Comparison of ENCODE assay signal across 12 mouse cellular contexts in the genomic region with DNA sequence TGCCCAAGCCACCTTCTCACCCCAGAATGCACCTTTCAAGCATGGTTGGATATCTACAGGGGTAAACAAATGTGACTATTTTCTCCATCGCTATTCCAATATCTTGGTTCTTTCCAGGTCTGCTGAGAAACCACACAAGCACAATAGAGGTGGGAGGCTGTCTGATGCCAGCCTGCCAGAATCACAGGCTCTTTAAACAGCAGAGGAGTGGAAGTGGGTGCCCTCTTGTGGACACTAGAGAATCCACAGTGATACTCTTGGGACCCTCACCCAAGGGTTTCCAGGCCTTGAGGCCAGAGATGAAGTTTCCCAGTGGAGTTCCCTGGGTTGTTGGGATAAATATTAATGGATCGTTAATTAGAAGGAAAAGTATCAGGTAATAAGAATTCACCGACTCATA.
DNase-seq lines count a peak whose midpoint lies in the region; ATAC-seq and TF ChIP-seq lines count a peak whose summit lies in the region.
"Had no signal": no experiment of that assay in that cellular context is flagged by ENCODE, and none has a peak within 500 bp of the region (broad histone marks: within the 10 kb centered on the region; RNA-seq: fewer than 3 reads in every experiment).

No protein-coding gene starts in this region.

- no peak for ATAC-seq in Patski

- in situ Hi-C loops in Patski (cut with MboI; ENCODE audit: low pct_unique_long_range_greater_than_20kb) = no loop called here

- DNase-seq in cerebellum, postnatal 10 days = peak; percentile 60 to 61
- no peak for DNase-seq in cerebellum, adult 11-12 months
- peak; percentile 31 to 50 for DNase-seq in layer of hippocampus, postnatal 10 days (ENCODE audit: low spot score in 2 of 2)
- DNase-seq in layer of hippocampus, adult 9-11 months = no peak
- DNase-seq in Patski (ENCODE audit: low read depth, low spot score) = no peak
- peak; percentile 11 to 29 for DNase-seq in layer of hippocampus, postnatal 14 days (ENCODE audit: low spot score in 2 of 2)
- no peak for DNase-seq in liver
- DNase-seq in spleen, postnatal 36 days (ENCODE audit: low spot score in 2 of 2) = no peak
- DNase-seq: adrenal gland, postnatal 25 days; cerebellum, adult 2 months had no signal

- POLR2A ChIA-PET in Patski (lab: Charles Lee) = no interaction called here

- peaks cover 4% of the 10 kb centered on the region for H3K27me3 ChIP-seq in Patski
- H3K27me3 ChIP-seq: heart, embryonic 13.5 days; kidney, embryonic 15.5 days had no signal

- CTCF ChIA-PET in Patski (lab: Charles Lee) = no interaction called here

- peak; percentile 21 for TF ChIP-seq CTCF in Patski (IDR thresholded peaks at IDR 0.05)

Comparison
In these comparisons a context has a peak if more than half of its experiments do, and no peak if none do; other contexts are left out.
1. DNase-seq: peak in cerebellum, postnatal 10 days (2 of 2), layer of hippocampus, postnatal 10 days (2 of 2) and layer of hippocampus, postnatal 14 days (2 of 2); none in cerebellum, adult 11-12 months (single experiment), layer of hippocampus, adult 9-11 months (single experiment), Patski (single experiment), liver (single experiment) and spleen, postnatal 36 days (0 of 2).